Mouse (Mus musculus): ENCODE measurements around the gene Atic. TPM values are rescaled to one million over a fixed set of nuclear protein-coding genes. Genes with fewer than 3 reads are reported as not detected.

The Atic gene
- total RNA-seq (2014; rRNA removed), result 43.4 and 47.6 TPM in 2 replicates
- 28.8 and 36.2 TPM in 2 replicates for polyA plus RNA-seq (2015; fragmentation: Nextera tagmentation; extraction: Ambion mirVana)

DNA sequence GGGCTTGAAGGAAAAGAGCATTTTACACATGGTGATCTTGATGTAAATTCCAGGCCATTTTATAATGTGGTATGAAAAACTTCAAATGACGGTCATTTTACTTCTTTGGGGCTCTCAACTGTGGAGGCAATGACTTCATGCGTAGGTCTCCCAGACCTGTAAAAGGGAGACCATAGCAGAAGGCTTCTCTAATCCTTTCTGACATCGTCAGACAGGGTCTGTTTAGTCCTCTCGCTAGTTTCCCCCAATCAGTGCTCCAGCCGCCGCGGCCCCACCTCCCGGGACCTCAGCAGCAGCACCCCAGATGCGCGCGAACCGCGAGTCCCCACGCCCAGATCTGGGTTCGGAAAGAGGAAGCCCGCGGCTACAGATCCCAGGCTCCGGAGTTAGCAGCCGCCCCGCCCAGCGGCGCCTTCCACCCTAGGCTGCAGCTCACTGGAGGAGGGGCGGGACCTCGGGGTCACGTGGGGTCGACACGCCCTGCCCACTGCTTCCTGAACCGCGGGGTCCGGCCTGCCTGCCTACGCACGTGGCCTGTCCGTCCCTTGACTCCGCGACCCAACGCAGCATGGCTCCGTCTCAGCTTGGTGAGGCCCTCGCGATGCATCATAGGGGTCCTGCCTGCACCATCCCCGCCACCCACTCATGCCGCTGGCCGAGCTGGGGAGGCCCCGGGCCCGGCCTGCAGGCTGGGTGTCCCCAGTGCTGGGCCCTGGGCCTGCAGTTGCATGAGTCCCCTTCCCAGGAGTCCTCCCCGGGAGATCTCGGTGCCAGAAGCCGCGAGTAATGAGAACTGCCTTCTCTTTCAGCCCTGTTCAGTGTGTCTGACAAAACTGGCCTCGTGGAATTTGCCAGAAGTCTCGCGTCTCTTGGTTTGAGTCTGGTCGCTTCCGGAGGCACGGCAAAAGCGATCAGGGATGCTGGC is at the start of gene Atic:
Atic (plus strand) TSS at position 463 of the 925 bp plus-strand sequence.
- Histone ChIP-seq H3K36me3 (ENCODE audit: insufficient read depth) (peaks cover 17% of the 10 kb centered on the region; the same call in 1 of the 2 replicates), H3K4me2 (ENCODE audit: low read depth) (peak within 1 kb of the TSS; percentile 92), H3K4me1 (ENCODE audit: insufficient read depth) (peaks cover 8% of the 10 kb centered on the region; the same call in 1 of the 2 replicates), H3K9me3 (ENCODE audit: low read length) (no peaks in the 10 kb centered on the region), H3K27me3 (ENCODE audit: insufficient read depth, low read length) (no peaks in the 10 kb centered on the region), H3K27ac (ENCODE audit: low read depth, low read length) (peak within 1 kb of the TSS; percentile 83), H3K4me3 (ENCODE audit: low read depth, low read length) (peak within 1 kb of the TSS; percentile 56), H3K9ac (peak within 1 kb of the TSS; percentile 92)
- ATAC-seq (peak; percentile 97), DNase-seq (peak; percentile 88)
- WGBS, result 3% methylated on average over 52 of the region's 55 CpGs
- 0 out of 2 replicates have a peak, but pooled peaks have one; percentile 15 for TF ChIP-seq CTCF (IDR thresholded peaks at IDR 0.05; ENCODE audit: low read depth)

- 7% methylated on average over 9 of the region's 9 CpGs for WGBS
- no peak overlapping the region for H3K27ac ChIP-seq (ENCODE audit: low read depth, low read length)
- ATAC-seq, result peak; percentile 43; the same call in 1 of the 2 replicates
- peak; percentile 22 for DNase-seq
- H3K4me3 ChIP-seq (ENCODE audit: low read depth, low read length), result no peak overlapping the region
- TF ChIP-seq CTCF (IDR thresholded peaks at IDR 0.05; ENCODE audit: low read depth), result no peak
- H3K4me1 ChIP-seq (ENCODE audit: insufficient read depth), result 0 out of 2 replicates have a peak, but pooled peaks cover 4% of the 10 kb centered on the region
- no peaks in the 10 kb centered on the region for H3K27me3 ChIP-seq (ENCODE audit: insufficient read depth, low read length)
- H3K36me3 ChIP-seq (ENCODE audit: insufficient read depth), result no peaks in the 10 kb centered on the region
- H3K4me2 ChIP-seq (ENCODE audit: low read depth), result 0 out of 2 replicates have a peak overlapping the region, but pooled peaks have one; percentile 3
- H3K9ac ChIP-seq, result no peak overlapping the region
- H3K9me3 ChIP-seq (ENCODE audit: low read length), result no peaks in the 10 kb centered on the region
Observed at GRCm38 (mm10) chr1:71507251-71507650, 49.7 kb upstream of the Atic start.

GRCm38 (mm10) chr1:71515041-71515440 is 41.9 kb upstream of the Atic start:
- H3K9ac ChIP-seq, result no peak overlapping the region
- TF ChIP-seq CTCF (IDR thresholded peaks at IDR 0.05; ENCODE audit: low read depth), result no peak
- no peaks in the 10 kb centered on the region for H3K27me3 ChIP-seq (ENCODE audit: insufficient read depth, low read length)
- WGBS, result 89% methylated on average over 4 of the region's 4 CpGs
- ATAC-seq (no peak), DNase-seq (no peak)
- H3K4me2 ChIP-seq (ENCODE audit: low read depth), result no peak overlapping the region
- H3K4me3 ChIP-seq (ENCODE audit: low read depth, low read length), result no peak overlapping the region
- H3K36me3 ChIP-seq (ENCODE audit: insufficient read depth), result no peaks in the 10 kb centered on the region
- no peaks in the 10 kb centered on the region for H3K4me1 ChIP-seq (ENCODE audit: insufficient read depth)
- no peak overlapping the region for H3K27ac ChIP-seq (ENCODE audit: low read depth, low read length)
- H3K9me3 ChIP-seq (ENCODE audit: low read length), result no peaks in the 10 kb centered on the region

- no peak for ATAC-seq
- TF ChIP-seq CTCF (IDR thresholded peaks at IDR 0.05; ENCODE audit: low read depth), result no peak
Observed at GRCm38 (mm10) chr1:71528808-71529648, 27.9 kb upstream of the Atic start.

GRCm38 (mm10) chr1:71530779-71531178 is 26.2 kb upstream of the Atic start:
- no peaks in the 10 kb centered on the region for H3K27me3 ChIP-seq (ENCODE audit: insufficient read depth, low read length)
- H3K9ac ChIP-seq, result no peak overlapping the region
- no peak overlapping the region for H3K4me3 ChIP-seq (ENCODE audit: low read depth, low read length)
- ATAC-seq (no peak), DNase-seq (no peak)
- H3K4me1 ChIP-seq (ENCODE audit: insufficient read depth), result no peaks in the 10 kb centered on the region
- 77% methylated on average over 2 of the region's 2 CpGs for WGBS
- H3K4me2 ChIP-seq (ENCODE audit: low read depth), result no peak overlapping the region
- H3K9me3 ChIP-seq (ENCODE audit: low read length), result no peaks in the 10 kb centered on the region
- TF ChIP-seq CTCF (IDR thresholded peaks at IDR 0.05; ENCODE audit: low read depth), result no peak
- H3K27ac ChIP-seq (ENCODE audit: low read depth, low read length), result no peak overlapping the region
- H3K36me3 ChIP-seq (ENCODE audit: insufficient read depth), result no peaks in the 10 kb centered on the region

More at GRCm38 (mm10) chr1:71528808-71529648, 27.9 kb upstream of the Atic start:
- H3K4me2 ChIP-seq (ENCODE audit: low read depth), result no peak overlapping the region
- 77% methylated on average over 18 of the region's 18 CpGs for WGBS
- H3K4me3 ChIP-seq (ENCODE audit: low read depth, low read length), result no peak overlapping the region
- H3K4me1 ChIP-seq (ENCODE audit: insufficient read depth), result no peaks in the 10 kb centered on the region
- H3K27ac ChIP-seq (ENCODE audit: low read depth, low read length), result no peak overlapping the region
- DNase-seq, result no peak
- H3K27me3 ChIP-seq (ENCODE audit: insufficient read depth, low read length), result no peaks in the 10 kb centered on the region
- H3K36me3 ChIP-seq (ENCODE audit: insufficient read depth), result no peaks in the 10 kb centered on the region
- H3K9me3 ChIP-seq (ENCODE audit: low read length), result no peaks in the 10 kb centered on the region
- no peak overlapping the region for H3K9ac ChIP-seq

DNA sequence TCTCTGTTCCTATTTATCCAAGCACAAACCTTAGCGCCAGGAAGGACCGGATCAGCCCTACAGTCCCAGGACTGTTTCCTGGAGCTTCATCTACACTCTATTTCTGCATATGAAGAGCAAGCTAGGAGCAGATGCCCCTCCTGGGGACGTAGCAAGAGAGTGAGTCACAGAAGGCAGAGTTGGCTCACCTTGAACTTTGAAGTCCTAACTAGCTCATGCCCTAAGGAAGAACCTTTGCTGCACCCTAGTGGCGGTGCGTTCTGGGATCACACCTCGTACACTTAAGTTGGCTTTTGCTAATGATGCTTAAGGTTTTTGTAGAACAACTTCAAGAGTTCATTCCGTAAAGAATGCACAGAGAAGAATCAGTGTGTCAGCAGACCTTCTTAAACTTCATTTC is 25.3 kb upstream of the Atic start:
- ATAC-seq (no peak), DNase-seq (no peak)
- Histone ChIP-seq H3K4me2 (ENCODE audit: low read depth) (no peak overlapping the region), H3K36me3 (ENCODE audit: insufficient read depth) (no peaks in the 10 kb centered on the region), H3K4me3 (ENCODE audit: low read depth, low read length) (no peak overlapping the region), H3K27me3 (ENCODE audit: insufficient read depth, low read length) (no peaks in the 10 kb centered on the region), H3K9me3 (ENCODE audit: low read length) (no peaks in the 10 kb centered on the region), H3K4me1 (ENCODE audit: insufficient read depth) (no peaks in the 10 kb centered on the region), H3K27ac (ENCODE audit: low read depth, low read length) (no peak overlapping the region), H3K9ac (no peak overlapping the region)
- 27% methylated on average over 7 of the region's 7 CpGs for WGBS
- TF ChIP-seq CTCF (IDR thresholded peaks at IDR 0.05; ENCODE audit: low read depth), result peak; percentile 47

Measured in forebrain, postnatal 0 days (tissue).